Mouse (Mus musculus): ENCODE measurements around the gene Zfhx3. TPM values are rescaled to one million over a fixed set of nuclear protein-coding genes. Genes with fewer than 3 reads are reported as not detected.

The Zfhx3 gene
- total RNA-seq, 1 experiment from 2014 or later = 2.1 TPM

- no peak for ATAC-seq (replicated peaks in 1 of 2; ENCODE audit: insufficient read depth in 1 of 2, low FRiP score in 2 of 2, low TSS enrichment in 1 of 2, low read depth in 1 of 2, poor library complexity in 2 of 2, severe bottlenecking in 2 of 2)
These were observed 1001.9 kb downstream of the Zfhx3 start for GRCm38 (mm10) chr8:108944312-108944711.

- no peak for ATAC-seq (replicated peaks in 1 of 2; ENCODE audit: insufficient read depth in 1 of 2, low FRiP score in 2 of 2, low TSS enrichment in 1 of 2, low read depth in 1 of 2, poor library complexity in 2 of 2, severe bottlenecking in 2 of 2)
These were observed 1007.9 kb downstream of the Zfhx3 start for GRCm38 (mm10) chr8:108950311-108950710.

GRCm38 (mm10) chr8:108951560-108951959 lies 1009.1 kb downstream of the Zfhx3 start:
- no peak for ATAC-seq (replicated peaks in 1 of 2; ENCODE audit: insufficient read depth in 1 of 2, low FRiP score in 2 of 2, low TSS enrichment in 1 of 2, low read depth in 1 of 2, poor library complexity in 2 of 2, severe bottlenecking in 2 of 2)

- no peak; a peak in 1 of 4 replicates for ATAC-seq (replicated peaks in 1 of 2; ENCODE audit: insufficient read depth in 1 of 2, low FRiP score in 2 of 2, low TSS enrichment in 1 of 2, low read depth in 1 of 2, poor library complexity in 2 of 2, severe bottlenecking in 2 of 2)
These were observed 1014.0 kb downstream of the Zfhx3 start for GRCm38 (mm10) chr8:108956416-108956815.

- no peak for ATAC-seq (replicated peaks in 1 of 2; ENCODE audit: insufficient read depth in 1 of 2, low FRiP score in 2 of 2, low TSS enrichment in 1 of 2, low read depth in 1 of 2, poor library complexity in 2 of 2, severe bottlenecking in 2 of 2)
These were observed 1020.1 kb downstream of the Zfhx3 start for GRCm38 (mm10) chr8:108962516-108962915.

- no peak for ATAC-seq (replicated peaks in 1 of 2; ENCODE audit: insufficient read depth in 1 of 2, low FRiP score in 2 of 2, low TSS enrichment in 1 of 2, low read depth in 1 of 2, poor library complexity in 2 of 2, severe bottlenecking in 2 of 2)
These were observed 1020.7 kb downstream of the Zfhx3 start for GRCm38 (mm10) chr8:108963181-108963580.

- ATAC-seq (replicated peaks in 1 of 2; ENCODE audit: insufficient read depth in 1 of 2, low FRiP score in 2 of 2, low TSS enrichment in 1 of 2, low read depth in 1 of 2, poor library complexity in 2 of 2, severe bottlenecking in 2 of 2) = no peak
These were observed 1023.6 kb downstream of the Zfhx3 start for GRCm38 (mm10) chr8:108966041-108966440.

GRCm38 (mm10) chr8:108973639-108974325 lies 1031.3 kb downstream of the Zfhx3 start:
- ATAC-seq (replicated peaks in 1 of 2; ENCODE audit: insufficient read depth in 1 of 2, low FRiP score in 2 of 2, low TSS enrichment in 1 of 2, low read depth in 1 of 2, poor library complexity in 2 of 2, severe bottlenecking in 2 of 2) = no peak

- ATAC-seq (replicated peaks in 1 of 2; ENCODE audit: insufficient read depth in 1 of 2, low FRiP score in 2 of 2, low TSS enrichment in 1 of 2, low read depth in 1 of 2, poor library complexity in 2 of 2, severe bottlenecking in 2 of 2) = no peak
These were observed 1035.4 kb downstream of the Zfhx3 start for GRCm38 (mm10) chr8:108977693-108978361.

- no peak for ATAC-seq (replicated peaks in 1 of 2; ENCODE audit: insufficient read depth in 1 of 2, low FRiP score in 2 of 2, low TSS enrichment in 1 of 2, low read depth in 1 of 2, poor library complexity in 2 of 2, severe bottlenecking in 2 of 2)
These were observed 1035.9 kb downstream of the Zfhx3 start for GRCm38 (mm10) chr8:108978362-108978750.

GRCm38 (mm10) chr8:108984904-108985303 lies 1042.5 kb downstream of the Zfhx3 start:
- no peak for ATAC-seq (replicated peaks in 1 of 2; ENCODE audit: insufficient read depth in 1 of 2, low FRiP score in 2 of 2, low TSS enrichment in 1 of 2, low read depth in 1 of 2, poor library complexity in 2 of 2, severe bottlenecking in 2 of 2)

- ATAC-seq (replicated peaks in 1 of 2; ENCODE audit: insufficient read depth in 1 of 2, low FRiP score in 2 of 2, low TSS enrichment in 1 of 2, low read depth in 1 of 2, poor library complexity in 2 of 2, severe bottlenecking in 2 of 2) = no peak
These were observed 1047.4 kb downstream of the Zfhx3 start for GRCm38 (mm10) chr8:108989841-108990240.

- ATAC-seq (replicated peaks in 1 of 2; ENCODE audit: insufficient read depth in 1 of 2, low FRiP score in 2 of 2, low TSS enrichment in 1 of 2, low read depth in 1 of 2, poor library complexity in 2 of 2, severe bottlenecking in 2 of 2) = no peak
These were observed 1048.1 kb downstream of the Zfhx3 start for GRCm38 (mm10) chr8:108990537-108990936.

- ATAC-seq (replicated peaks in 1 of 2; ENCODE audit: insufficient read depth in 1 of 2, low FRiP score in 2 of 2, low TSS enrichment in 1 of 2, low read depth in 1 of 2, poor library complexity in 2 of 2, severe bottlenecking in 2 of 2) = no peak
These were observed 1049.0 kb downstream of the Zfhx3 start for GRCm38 (mm10) chr8:108991395-108991794.

- no peak for ATAC-seq (replicated peaks in 1 of 2; ENCODE audit: insufficient read depth in 1 of 2, low FRiP score in 2 of 2, low TSS enrichment in 1 of 2, low read depth in 1 of 2, poor library complexity in 2 of 2, severe bottlenecking in 2 of 2)
These were observed 1051.3 kb downstream of the Zfhx3 start for GRCm38 (mm10) chr8:108993718-108994117.

GRCm38 (mm10) chr8:108994187-108994586 lies 1051.7 kb downstream of the Zfhx3 start:
- ATAC-seq (replicated peaks in 1 of 2; ENCODE audit: insufficient read depth in 1 of 2, low FRiP score in 2 of 2, low TSS enrichment in 1 of 2, low read depth in 1 of 2, poor library complexity in 2 of 2, severe bottlenecking in 2 of 2) = no peak

GRCm38 (mm10) chr8:108994880-108995279 lies 1052.4 kb downstream of the Zfhx3 start:
- no peak for ATAC-seq (replicated peaks in 1 of 2; ENCODE audit: insufficient read depth in 1 of 2, low FRiP score in 2 of 2, low TSS enrichment in 1 of 2, low read depth in 1 of 2, poor library complexity in 2 of 2, severe bottlenecking in 2 of 2)

- ATAC-seq (replicated peaks in 1 of 2; ENCODE audit: insufficient read depth in 1 of 2, low FRiP score in 2 of 2, low TSS enrichment in 1 of 2, low read depth in 1 of 2, poor library complexity in 2 of 2, severe bottlenecking in 2 of 2) = no peak
These were observed 1054.9 kb downstream of the Zfhx3 start for GRCm38 (mm10) chr8:108997334-108997733.
